10 mouse cellular contexts compared by ENCODE assay signal in genomic region chr5:73114878-73115277, GRCm38 (mm10).
DNase-seq lines count a peak whose midpoint lies in the region; ATAC-seq and TF ChIP-seq lines count a peak whose summit lies in the region.
"Had no signal": no experiment of that assay in that cellular context is flagged by ENCODE, and none has a peak within 500 bp of the region (broad histone marks: within the 10 kb centered on the region; RNA-seq: fewer than 3 reads in every experiment).

No protein-coding gene starts in this region.

- H3K27ac ChIP-seq in midbrain, postnatal 0 days (ENCODE audit: low read depth, low read length) = no peak overlapping the region
- H3K27ac ChIP-seq in midbrain, embryonic 11.5 days (ENCODE audit: low read depth, low read length) = no peak overlapping the region
- H3K27ac ChIP-seq: macrophage had no signal

- WGBS in midbrain, postnatal 0 days = 92% methylated on average over 4 of the region's 4 CpGs
- 85% methylated on average over 4 of the region's 4 CpGs for WGBS in midbrain, embryonic 11.5 days

- peak; percentile 19 to 34 for DNase-seq in cerebellum, postnatal 10 days
- DNase-seq in cerebellum, postnatal 25 days = no peak
- DNase-seq in midbrain, postnatal 0 days (ENCODE audit: low spot score) = peak; percentile 12
- DNase-seq in midbrain, embryonic 11.5 days (ENCODE audit: low spot score, missing footprints) = no peak
- peak; percentile 50 for DNase-seq in thymus, postnatal 14 days
- DNase-seq in right cerebral cortex, adult 2 months (ENCODE audit: low spot score in 2 of 2) = no peak
- no peak for DNase-seq in spleen, adult 12 weeks (ENCODE audit: low spot score)

- H3K27me3 ChIP-seq in midbrain, postnatal 0 days (ENCODE audit: insufficient read depth, low read length) = no peaks in the 10 kb centered on the region
- no peaks in the 10 kb centered on the region for H3K27me3 ChIP-seq in midbrain, embryonic 11.5 days (ENCODE audit: control insufficient read depth, insufficient read depth, low read length)

- H3K36me3 ChIP-seq in midbrain, postnatal 0 days (ENCODE audit: insufficient read depth, low read length) = peaks cover 17% of the 10 kb centered on the region
- H3K36me3 ChIP-seq in midbrain, embryonic 11.5 days (ENCODE audit: control insufficient read depth, insufficient read depth, low read length) = peaks cover 5% of the 10 kb centered on the region; the same call in 1 of the 2 replicates

- no peak overlapping the region for H3K4me2 ChIP-seq in midbrain, postnatal 0 days (ENCODE audit: low read depth, low read length, poor library complexity, severe bottlenecking)
- no peak overlapping the region for H3K4me2 ChIP-seq in midbrain, embryonic 11.5 days

- H3K4me3 ChIP-seq in midbrain, postnatal 0 days (ENCODE audit: low read depth, low read length) = no peak overlapping the region
- no peak overlapping the region for H3K4me3 ChIP-seq in midbrain, embryonic 11.5 days (ENCODE audit: low read depth, low read length)
- H3K4me3 ChIP-seq: erythroblast, embryonic 14.5 days had no signal

- ATAC-seq in midbrain, postnatal 0 days (ENCODE audit: low FRiP score) = no peak
- ATAC-seq in midbrain, embryonic 11.5 days (ENCODE audit: low FRiP score) = no peak
- peak; percentile 59; the same call in 1 of the 2 replicates for ATAC-seq in erythroid progenitor cell, adult 5-6 weeks (replicated peaks; ENCODE audit: low FRiP score, poor library complexity, severe bottlenecking)

- no peak overlapping the region for H3K9ac ChIP-seq in midbrain, postnatal 0 days (replicated peaks; ENCODE audit: low read length, poor library complexity, severe bottlenecking)
- H3K9ac ChIP-seq in midbrain, embryonic 11.5 days (ENCODE audit: low read length) = no peak overlapping the region

- peak; percentile 76 for TF ChIP-seq CTCF in midbrain, postnatal 0 days (IDR thresholded peaks at IDR 0.05)

- no peaks in the 10 kb centered on the region for H3K4me1 ChIP-seq in midbrain, postnatal 0 days (ENCODE audit: insufficient read depth, low read length)
- H3K4me1 ChIP-seq in midbrain, embryonic 11.5 days (ENCODE audit: control insufficient read depth, insufficient read depth, low read length) = no peaks in the 10 kb centered on the region

- no peaks in the 10 kb centered on the region for H3K9me3 ChIP-seq in midbrain, postnatal 0 days (ENCODE audit: low read length)
- H3K9me3 ChIP-seq in midbrain, embryonic 11.5 days (ENCODE audit: control insufficient read depth, low read length) = no peaks in the 10 kb centered on the region

Comparison
In these comparisons a context has a peak if more than half of its experiments do, and no peak if none do; other contexts are left out.
1. DNase-seq: peak in cerebellum, postnatal 10 days (2 of 2), midbrain, postnatal 0 days (single experiment) and thymus, postnatal 14 days (single experiment); none in cerebellum, postnatal 25 days (0 of 2), midbrain, embryonic 11.5 days (single experiment), right cerebral cortex, adult 2 months (0 of 2) and spleen, adult 12 weeks (single experiment).